Mouse (Mus musculus) G1E (cell line): ENCODE data around the gene Aacs.

Experiments
- CTCF ChIP-seq: IDR thresholded peaks from 2 replicates; pipeline ENCODE4 v1.5.1; 2012; ENCODE audit warnings: low read depth, low read length, inconsistent platforms, mixed read lengths
- GATA1 ChIP-seq: IDR thresholded peaks from 2 replicates; pipeline ENCODE4 v1.6.1; 2012; ENCODE audit warnings: borderline replicate concordance, low read length, inconsistent platforms, mixed read lengths
- GATA2 ChIP-seq: IDR thresholded peaks from 2 replicates; pipeline ENCODE4 v1.6.1; 2012; ENCODE audit warnings: low read depth, low read length, inconsistent platforms, borderline replicate concordance
- TAL1 ChIP-seq: conservative IDR thresholded peaks from 2 replicates; pipeline ENCODE4 v1.6.1; 2012; ENCODE audit warnings: low read depth, low read length, inconsistent platforms, mixed read lengths

DNA sequence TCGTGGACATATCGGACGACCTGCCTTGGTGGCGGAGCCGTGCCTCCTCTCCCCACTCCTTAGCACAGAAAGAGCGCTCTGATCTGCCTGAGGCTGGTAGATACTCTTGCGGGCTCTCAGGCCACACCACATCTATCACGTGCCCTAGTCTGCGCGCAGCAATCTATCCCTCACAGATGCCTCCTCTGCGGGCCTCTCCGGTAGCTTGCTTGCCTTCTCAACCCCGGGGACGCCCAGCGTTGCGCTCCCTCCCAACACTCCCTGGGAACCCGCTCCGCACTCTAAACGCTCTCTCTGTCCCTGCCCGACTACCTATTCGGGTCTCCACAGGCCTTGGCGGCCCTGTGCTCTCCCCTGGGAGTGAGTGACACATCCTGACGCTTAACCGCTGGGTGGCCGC, 56.0 kb downstream of the Aacs start, which contains the start of gene Tmem132b:
- TF ChIP-seq CTCF (no peak), TAL1 (no peak), GATA2 (no peak), GATA1 (no peak)
